Mouse (Mus musculus) kidney, postnatal 0 days (tissue): ENCODE measurements around the gene Mllt3. TPM values are rescaled to one million over a fixed set of nuclear protein-coding genes. Genes with fewer than 3 reads are reported as not detected.
A peak's percentile ranks its signal among the peaks of the same experiment; 100 is the strongest.

ENCODE experiments used
- ATAC-seq: fragments of 200-750 bp; cut with Nextera tagmentation; replicated peaks from 2 replicates; pipeline ENCODE4 v1.8.0; 2017; ENCODE audit warnings: low read depth, moderate number of reproducible peaks, moderate TSS enrichment, moderate library complexity; ENCODE audit not compliant: low FRiP score
- DNase-seq: peaks from one replicate; pipeline ENCODE4 v3.0.0-alpha.2; 2016; ENCODE audit warnings: low spot score
- H3K27ac ChIP-seq: fragments of 300-500 bp; sonication (generic); 2 replicates; pipeline ENCODE4 v1.5.1; 2014; ENCODE audit warnings: mild to moderate bottlenecking
- H3K27me3 ChIP-seq: fragments of 300-500 bp; sonication (generic); 2 replicates; pipeline ENCODE4 v1.6.1; 2014; ENCODE audit warnings: low read length, mixed read lengths; ENCODE audit not compliant: insufficient read depth
- H3K36me3 ChIP-seq: fragments of 300-500 bp; sonication (generic); 2 replicates; pipeline ENCODE4 v1.6.1; 2014; ENCODE audit warnings: low read length, mixed read lengths; ENCODE audit not compliant: insufficient read depth
- H3K4me1 ChIP-seq: fragments of 300-500 bp; sonication (generic); replicated peaks from 2 replicates; pipeline ENCODE4 v1.6.1; 2014; ENCODE audit warnings: antibody characterized with exemption, low read length, mixed read lengths; ENCODE audit not compliant: insufficient read depth
- H3K4me2 ChIP-seq: fragments of 300-500 bp; sonication (generic); 2 replicates; pipeline ENCODE4 v1.6.1; 2014; ENCODE audit warnings: mild to moderate bottlenecking, low read length, moderate library complexity, mixed read lengths
- H3K4me3 ChIP-seq: fragments of 300-500 bp; sonication (generic); replicated peaks from 2 replicates; pipeline ENCODE4 v1.5.1; 2014; ENCODE audit warnings: low read depth, low read length
- H3K9ac ChIP-seq: fragments of 300-500 bp; sonication (generic); 2 replicates; pipeline ENCODE4 v1.6.1; 2014; ENCODE audit warnings: low read depth, low read length
- H3K9me3 ChIP-seq: fragments of 300-500 bp; sonication (generic); replicated peaks from 2 replicates; pipeline ENCODE4 v1.6.1; 2016; ENCODE audit warnings: low read length, inconsistent platforms, mixed read lengths
- CTCF ChIP-seq: IDR thresholded peaks from 2 replicates; pipeline ENCODE4 v1.5.1; 2016; ENCODE audit warnings: antibody characterized with exemption, low read depth, mild to moderate bottlenecking, moderate library complexity
- WGBS: fragments of 180-500 bp; shearing (Covaris S2); extraction: QIAGEN DNeasy Blood & Tissue Kit; methylation state at CpG from one replicate; pipeline ENCODE4 v1.1.7; 2014; 5-methylcytosine and 5-hydroxymethylcytosine counted together
- polyA plus RNA-seq: library from polyadenylated mRNA; unstranded; fragments of >200 nt; fragmentation: Nextera tagmentation; extraction: Ambion mirVana; gene quantifications from 2 replicates; pipeline ENCODE4 v1.2.1, GENCODE M21; 2015

Gene Mllt3
- polyA plus RNA-seq, 1 experiment from 2014 or later, result 28.9 TPM

DNA sequence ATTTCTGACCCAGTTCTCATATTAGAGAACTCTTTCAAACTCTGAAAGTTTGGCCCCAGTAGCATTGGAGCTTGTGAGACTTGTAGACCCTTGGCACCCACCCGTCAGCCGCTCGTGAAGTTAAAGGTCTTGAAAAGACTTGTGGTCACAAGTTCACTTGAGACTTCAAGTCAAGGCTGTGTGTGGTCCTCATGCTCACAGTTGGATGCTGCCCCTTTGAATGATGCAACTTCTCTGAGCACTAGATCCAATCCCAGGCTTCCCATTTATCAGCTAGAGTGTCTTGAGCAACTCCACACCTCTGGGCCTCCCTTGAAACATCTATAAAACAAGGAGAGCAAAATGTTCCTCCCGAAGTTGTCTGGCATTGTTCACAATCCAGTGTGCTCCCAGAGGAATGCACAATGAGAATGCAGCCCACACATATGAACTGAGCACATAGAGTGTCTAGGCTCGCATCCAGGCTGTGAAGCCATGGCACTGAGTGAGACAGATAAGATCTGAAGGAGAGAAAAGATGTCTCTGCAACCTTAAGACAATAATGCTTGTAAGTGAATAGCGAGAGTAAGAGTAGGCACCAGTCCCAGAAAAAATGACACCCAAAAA lies 295.9 kb downstream of the Mllt3 start:
- H3K9me3 ChIP-seq, result no peaks in the 10 kb centered on the region
- 67% methylated on average over 6 of the region's 6 CpGs for WGBS
- no peaks in the 10 kb centered on the region for H3K36me3 ChIP-seq
- TF ChIP-seq CTCF, result no peak
- ATAC-seq, result no peak
- H3K4me2 ChIP-seq, result no peak overlapping the region
- no peaks in the 10 kb centered on the region for H3K27me3 ChIP-seq
- no peak overlapping the region for H3K9ac ChIP-seq
- no peak overlapping the region for H3K27ac ChIP-seq
- no peak overlapping the region for H3K4me3 ChIP-seq
- peaks cover 3% of the 10 kb centered on the region; the same call in 1 of the 2 replicates for H3K4me1 ChIP-seq
- DNase-seq, result peak; percentile 44

DNA sequence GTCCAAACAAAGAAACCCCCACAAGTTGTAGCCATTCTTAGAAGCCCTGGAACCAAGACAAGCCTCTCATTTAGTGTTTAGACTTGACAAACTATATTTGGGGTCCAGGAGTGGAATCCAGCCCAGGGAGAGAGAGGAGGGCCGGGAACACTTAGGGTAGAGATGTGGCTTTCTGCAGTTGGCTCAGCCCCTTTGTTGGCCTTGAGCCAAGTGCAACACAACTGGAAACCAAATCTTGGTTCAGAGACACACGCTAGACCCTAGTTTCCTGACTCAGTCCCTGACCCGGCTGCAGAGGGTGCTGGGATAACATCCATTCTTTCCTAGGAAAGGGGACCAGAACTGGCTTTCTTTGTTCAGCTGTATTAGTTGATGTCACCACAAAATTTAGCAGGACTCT lies 296.4 kb downstream of the Mllt3 start:
- Histone ChIP-seq H3K4me1 (peaks cover 3% of the 10 kb centered on the region; the same call in 1 of the 2 replicates), H3K9ac (no peak overlapping the region), H3K36me3 (no peaks in the 10 kb centered on the region), H3K4me3 (no peak overlapping the region), H3K9me3 (no peaks in the 10 kb centered on the region), H3K4me2 (no peak overlapping the region), H3K27ac (no peak overlapping the region), H3K27me3 (no peaks in the 10 kb centered on the region)
- WGBS, result 21% methylated on average over 3 of the region's 3 CpGs
- peak; percentile 64 for DNase-seq
- TF ChIP-seq CTCF, result no peak
- no peak for ATAC-seq

DNA sequence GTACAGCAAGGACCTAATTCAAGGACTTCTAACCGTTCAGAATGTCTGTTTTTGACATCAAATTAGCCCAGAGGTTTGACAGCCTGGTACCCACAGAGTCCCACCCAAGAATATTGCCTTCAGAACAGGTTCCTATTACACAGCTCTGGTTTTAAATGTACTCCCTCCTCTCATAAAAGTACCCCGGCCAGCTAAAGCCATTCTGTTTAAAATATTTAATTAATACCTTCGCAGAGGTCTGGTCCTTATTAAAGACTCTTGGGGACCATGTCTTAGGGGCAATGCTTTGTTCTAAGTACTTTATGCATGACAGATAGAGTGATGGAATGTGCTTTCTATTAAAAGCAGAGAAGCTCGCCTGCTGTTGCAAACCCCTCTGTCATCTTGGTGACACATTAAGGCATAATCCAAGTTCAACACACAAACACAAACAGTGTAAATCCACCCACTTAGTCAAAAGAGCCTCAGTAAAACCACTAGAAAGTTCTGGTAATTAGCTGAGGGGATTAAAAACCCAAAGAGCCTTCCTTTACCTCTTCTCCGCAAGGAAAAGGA lies 302.0 kb downstream of the Mllt3 start:
- H3K9me3 ChIP-seq, result no peaks in the 10 kb centered on the region
- WGBS, result 56% methylated on average over 5 of the region's 5 CpGs
- no peak for TF ChIP-seq CTCF
- H3K4me3 ChIP-seq, result no peak overlapping the region
- H3K9ac ChIP-seq, result no peak overlapping the region
- no peaks in the 10 kb centered on the region for H3K4me1 ChIP-seq
- DNase-seq (no peak), ATAC-seq (no peak)
- no peak overlapping the region for H3K27ac ChIP-seq
- no peaks in the 10 kb centered on the region for H3K36me3 ChIP-seq
- no peak overlapping the region for H3K4me2 ChIP-seq
- H3K27me3 ChIP-seq, result no peaks in the 10 kb centered on the region

DNA sequence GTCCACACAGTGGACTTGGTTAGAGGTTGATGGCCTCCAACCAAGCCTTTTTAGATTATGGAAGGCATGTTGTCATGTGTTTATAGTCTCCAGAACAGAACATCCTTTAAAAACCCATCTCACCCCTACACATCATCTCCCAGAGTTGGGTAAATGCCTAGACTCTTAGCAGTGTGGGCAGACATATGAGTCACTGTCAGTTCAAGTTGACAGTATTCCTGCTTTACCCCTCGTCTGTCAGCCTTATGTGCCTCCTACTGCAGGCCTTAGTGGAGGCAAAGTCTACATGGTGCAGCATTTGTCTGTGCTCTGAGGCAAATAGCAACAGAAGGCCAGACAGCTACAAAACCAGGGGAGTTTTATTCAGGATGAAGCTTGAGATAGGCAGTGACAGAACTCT lies 304.6 kb downstream of the Mllt3 start:
- no peaks in the 10 kb centered on the region for H3K27me3 ChIP-seq
- DNase-seq (no peak), ATAC-seq (no peak)
- WGBS, result 67% methylated on average over 1 of the region's 1 CpGs
- H3K36me3 ChIP-seq, result no peaks in the 10 kb centered on the region
- no peak overlapping the region for H3K4me3 ChIP-seq
- TF ChIP-seq CTCF, result no peak
- H3K4me2 ChIP-seq, result no peak overlapping the region
- no peak overlapping the region for H3K27ac ChIP-seq
- no peak overlapping the region for H3K9ac ChIP-seq
- H3K4me1 ChIP-seq, result no peaks in the 10 kb centered on the region
- no peaks in the 10 kb centered on the region for H3K9me3 ChIP-seq

DNA sequence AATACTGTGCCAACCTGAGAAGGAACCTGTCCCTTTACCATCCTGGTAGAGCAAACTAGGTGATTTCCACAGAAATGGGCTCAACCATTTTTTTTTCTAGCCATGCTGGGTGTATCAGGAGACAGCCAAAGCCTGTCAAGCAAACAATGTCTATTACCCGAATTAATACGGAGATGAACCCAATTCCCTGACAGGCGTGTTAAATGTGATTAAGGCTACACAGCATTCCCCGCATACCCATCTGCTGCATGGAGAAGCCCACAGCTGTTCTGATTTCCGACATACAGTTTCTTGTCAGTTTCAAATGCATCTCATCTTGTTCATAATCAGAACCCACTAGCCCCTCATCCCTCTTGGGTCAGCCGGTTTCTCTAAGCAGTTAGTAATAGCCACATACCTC lies 309.7 kb downstream of the Mllt3 start:
- WGBS, result 88% methylated on average over 6 of the region's 6 CpGs
- ATAC-seq, result no peak
- Histone ChIP-seq H3K9ac (no peak overlapping the region), H3K36me3 (no peaks in the 10 kb centered on the region), H3K27me3 (no peaks in the 10 kb centered on the region), H3K27ac (no peak overlapping the region), H3K4me1 (no peaks in the 10 kb centered on the region), H3K4me2 (no peak overlapping the region), H3K4me3 (no peak overlapping the region), H3K9me3 (no peaks in the 10 kb centered on the region)
- DNase-seq, result no peak
- TF ChIP-seq CTCF, result no peak

Other genes with a start within 250 kb of the Mllt3 start
- gene Focad, start 61.3 kb upstream of the Mllt3 start, polyA plus RNA-seq, result 9.9 and 10.2 TPM in 2 replicates